ENCODE assay signal across 9 mouse cellular contexts in genomic region chr3:94917816-94918361, GRCm38 (mm10). TPM values are rescaled to one million over a fixed set of nuclear protein-coding genes. Genes with fewer than 3 reads are reported as not detected.
DNase-seq lines count a peak whose midpoint lies in the region; ATAC-seq and TF ChIP-seq lines count a peak whose summit lies in the region.
"Had no signal": no experiment of that assay in that cellular context is flagged by ENCODE, and none has a peak within 500 bp of the region (broad histone marks: within the 10 kb centered on the region; RNA-seq: fewer than 3 reads in every experiment).

No protein-coding gene starts in this region.

- no peak overlapping the region for H3K27ac ChIP-seq in left cerebral cortex, adult 2 months
- H3K27ac ChIP-seq in lung, embryonic 14.5 days (ENCODE audit: low read depth): peak overlapping the region; percentile 43; the same call in 1 of the 2 replicates
- H3K27ac ChIP-seq: neural tube, embryonic 13.5 days had no signal

- H3K9me3 ChIP-seq in lung, embryonic 14.5 days (ENCODE audit: low read depth, low read length): no peaks in the 10 kb centered on the region
- H3K9me3 ChIP-seq: neural tube, embryonic 13.5 days had no signal

- no peak for TF ChIP-seq CTCF in left cerebral cortex, adult 2 months (IDR thresholded peaks at IDR 0.05)
- no peak for TF ChIP-seq CTCF in lung, embryonic 14.5 days (IDR thresholded peaks at IDR 0.05; ENCODE audit: low read depth)

- WGBS in lung, embryonic 14.5 days: 47% methylated on average over 14 of the region's 14 CpGs

- H3K27me3 ChIP-seq in lung, embryonic 14.5 days (ENCODE audit: insufficient read depth, low read length): no peaks in the 10 kb centered on the region
- H3K27me3 ChIP-seq: neural tube, embryonic 13.5 days had no signal

- no peak overlapping the region for H3K4me3 ChIP-seq in left cerebral cortex, adult 2 months
- no peak overlapping the region for H3K4me3 ChIP-seq in lung, embryonic 14.5 days (ENCODE audit: low read depth, low read length)
- H3K4me3 ChIP-seq: neural tube, embryonic 13.5 days had no signal

- ATAC-seq in lung, embryonic 14.5 days (ENCODE audit: insufficient read depth): peak; percentile 71; the same call in 1 of the 2 replicates
- no peak for ATAC-seq in cerebellum, adult (ENCODE audit: insufficient number of reproducible peaks, low FRiP score, low TSS enrichment)
- no peak for ATAC-seq in activated CD4-positive, CD25-positive, alpha-beta regulatory T cell, adult 4 months

- DNase-seq in left cerebral cortex, adult 2 months (ENCODE audit: extremely low spot score in 1 of 2, low spot score in 2 of 2): peak; percentile 34 to 41
- DNase-seq in left cerebral cortex, postnatal 36 days (ENCODE audit: low spot score in 2 of 2): no peak
- DNase-seq in R1 (ENCODE audit: low read depth, low spot score): peak; percentile 75
- DNase-seq in kidney, adult 18-20 months: peak; percentile 83
- peak; percentile 24 for DNase-seq in lung, embryonic 14.5 days
- DNase-seq in layer of hippocampus, adult 9-10 months (ENCODE audit: low spot score): no peak

- H3K4me1 ChIP-seq in lung, embryonic 14.5 days (ENCODE audit: insufficient read depth): no peaks in the 10 kb centered on the region; the same call in 1 of the 2 replicates
- H3K4me1 ChIP-seq: neural tube, embryonic 13.5 days had no signal

- no peak overlapping the region for H3K4me2 ChIP-seq in lung, embryonic 14.5 days
- H3K4me2 ChIP-seq: neural tube, embryonic 13.5 days had no signal

- no peak overlapping the region for H3K9ac ChIP-seq in lung, embryonic 14.5 days
- H3K9ac ChIP-seq: neural tube, embryonic 13.5 days had no signal

- intact Hi-C loops in left cerebral cortex, adult 2 months (cut with DNase I): no loop called here
- intact Hi-C loops in left cerebral cortex, postnatal 36 days (cut with DNase I): no loop called here

- H3K36me3 ChIP-seq in lung, embryonic 14.5 days (ENCODE audit: insufficient read depth): no peaks in the 10 kb centered on the region
- H3K36me3 ChIP-seq: neural tube, embryonic 13.5 days had no signal

RNA-seq across cellular contexts. Expression of gene Selenbp1, which starts 15.0 kb away (rescaled TPM):
- 10 to 100 TPM in 1 of 2 experiments, 1 to 10 TPM in 1; 7.9 to 10.0 TPM for total RNA-seq in left cerebral cortex, adult 2 months (2021)
- total RNA-seq in left cerebral cortex, postnatal 36 days (2021): 10 to 100 TPM in 1 of 2 experiments, 1 to 10 TPM in 1; 9.7 to 10.0 TPM
- 99.1 and 103 TPM in 2 replicates for polyA plus RNA-seq in lung, embryonic 14.5 days (2014; fragmentation: Nextera tagmentation; extraction: Ambion mirVana)
- 1 to 10 TPM; 4.5 to 4.6 TPM for polyA plus RNA-seq in activated CD4-positive, CD25-positive, alpha-beta regulatory T cell, adult 4 months (2017; shearing (Covaris generic))

RNA-seq across cellular contexts. Expression of gene Psmb4, which starts 31.1 kb away (rescaled TPM):
- total RNA-seq in left cerebral cortex, adult 2 months (2021): 100 to 1,000 TPM; 245 to 288 TPM
- 100 to 1,000 TPM; 267 TPM for total RNA-seq in left cerebral cortex, postnatal 36 days (2021)
- polyA plus RNA-seq in lung, embryonic 14.5 days (2014; fragmentation: Nextera tagmentation; extraction: Ambion mirVana): 343 and 370 TPM in 2 replicates
- 100 to 1,000 TPM; 148 to 197 TPM for polyA plus RNA-seq in activated CD4-positive, CD25-positive, alpha-beta regulatory T cell, adult 4 months (2017; shearing (Covaris generic))

RNA-seq across cellular contexts. Expression of gene Rfx5, which starts 36.0 kb away (rescaled TPM):
- 10 to 100 TPM; 23.3 to 28.2 TPM for total RNA-seq in left cerebral cortex, adult 2 months (2021)
- total RNA-seq in left cerebral cortex, postnatal 36 days (2021): 10 to 100 TPM; 20.6 to 24.4 TPM
- polyA plus RNA-seq in lung, embryonic 14.5 days (2014; fragmentation: Nextera tagmentation; extraction: Ambion mirVana): 11.8 and 13.1 TPM in 2 replicates
- 10 to 100 TPM in 1 of 2 experiments, 1 to 10 TPM in 1; 10.0 to 12.3 TPM for polyA plus RNA-seq in activated CD4-positive, CD25-positive, alpha-beta regulatory T cell, adult 4 months (2017; shearing (Covaris generic))

RNA-seq across cellular contexts. Expression of gene Pi4kb, which starts 56.6 kb away (rescaled TPM):
- 10 to 100 TPM; 58.0 to 58.4 TPM for total RNA-seq in left cerebral cortex, adult 2 months (2021)
- total RNA-seq in left cerebral cortex, postnatal 36 days (2021): 10 to 100 TPM; 55.4 to 57.1 TPM
- polyA plus RNA-seq in lung, embryonic 14.5 days (2014; fragmentation: Nextera tagmentation; extraction: Ambion mirVana): 24.7 and 25.9 TPM in 2 replicates
- polyA plus RNA-seq in activated CD4-positive, CD25-positive, alpha-beta regulatory T cell, adult 4 months (2017; shearing (Covaris generic)): 10 to 100 TPM in 1 of 2 experiments, 1 to 10 TPM in 1; 9.5 to 10.9 TPM

Comparison
In these comparisons a context has a peak if more than half of its experiments do, and no peak if none do; other contexts are left out.
1. DNase-seq: peak in left cerebral cortex, adult 2 months (2 of 2), R1 (single experiment), kidney, adult 18-20 months (single experiment) and lung, embryonic 14.5 days (single experiment); none in left cerebral cortex, postnatal 36 days (0 of 2) and layer of hippocampus, adult 9-10 months (single experiment).